Mouse (Mus musculus) ovary, postnatal 14 days (tissue): ENCODE measurements at regions not wholly inside any gene's neighbourhood (a gene's known extent, or its start where the extent isn't known, plus 50 kb on each side); places are given as distances from the start of the nearest gene placed in this dataset.

Experiments used
- DNase-seq: peaks from one replicate; pipeline ENCODE4 v3.0.0; 2022; ENCODE audit warnings: low spot score

DNA sequence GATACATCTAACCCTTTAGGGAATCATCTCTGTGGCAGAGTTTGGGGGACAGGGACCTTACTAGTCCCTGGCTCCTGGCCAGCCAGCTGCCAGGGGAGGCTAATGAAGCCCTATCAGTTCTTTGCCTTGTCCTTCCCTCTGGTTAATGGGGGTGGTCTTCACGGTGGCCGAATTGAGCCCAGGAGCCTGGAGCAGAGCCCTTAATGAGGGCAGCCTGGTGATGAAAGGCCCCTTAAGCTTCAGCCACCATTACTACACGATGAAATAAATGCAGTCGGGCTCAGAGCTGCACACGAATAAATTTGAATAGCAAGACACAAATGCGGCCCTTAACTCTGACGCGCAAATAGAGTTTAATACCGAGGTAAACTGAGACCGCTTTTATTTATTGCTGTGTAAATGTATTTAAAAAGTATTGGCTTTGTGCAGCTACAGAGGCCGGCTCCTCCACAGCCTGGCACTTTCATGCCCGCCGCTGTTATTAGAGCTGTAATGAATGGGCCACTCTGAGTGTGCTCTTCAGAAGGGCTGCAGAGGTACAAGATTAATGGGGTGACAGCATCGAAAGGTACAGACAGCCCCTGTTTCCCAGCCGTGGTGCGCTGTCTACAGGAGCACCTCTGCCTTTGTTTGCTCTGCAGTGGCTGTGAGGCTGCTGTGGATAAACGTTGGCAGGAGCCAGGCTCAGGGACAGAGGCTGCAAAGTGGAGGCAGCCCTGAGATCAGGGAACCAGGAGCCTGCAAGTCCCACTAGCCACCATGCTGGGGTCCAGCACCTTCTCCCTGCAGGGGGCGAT is 335.2 kb upstream of the Zmiz1 start:
- no peak for DNase-seq

DNA sequence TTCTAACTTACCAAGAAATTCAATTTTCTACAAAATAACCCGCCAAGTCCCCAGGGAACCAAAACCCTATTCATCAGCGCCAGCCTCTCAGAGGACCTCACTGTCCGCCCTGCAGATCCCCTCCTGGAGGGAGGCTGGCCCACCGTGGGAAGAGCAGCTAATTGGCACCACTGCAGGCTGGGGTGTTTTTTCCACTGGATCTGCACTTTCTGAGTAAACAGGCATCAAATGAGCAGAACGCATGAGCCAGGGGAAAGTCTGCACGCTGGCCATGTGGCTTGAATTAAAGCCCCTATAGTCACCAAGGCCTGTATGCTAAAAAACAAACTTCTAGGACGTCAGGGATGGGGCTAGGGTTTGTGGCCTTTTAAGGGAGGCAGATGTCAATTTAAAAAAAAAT is 332.4 kb upstream of the Zmiz1 start:
- DNase-seq = no peak

DNA sequence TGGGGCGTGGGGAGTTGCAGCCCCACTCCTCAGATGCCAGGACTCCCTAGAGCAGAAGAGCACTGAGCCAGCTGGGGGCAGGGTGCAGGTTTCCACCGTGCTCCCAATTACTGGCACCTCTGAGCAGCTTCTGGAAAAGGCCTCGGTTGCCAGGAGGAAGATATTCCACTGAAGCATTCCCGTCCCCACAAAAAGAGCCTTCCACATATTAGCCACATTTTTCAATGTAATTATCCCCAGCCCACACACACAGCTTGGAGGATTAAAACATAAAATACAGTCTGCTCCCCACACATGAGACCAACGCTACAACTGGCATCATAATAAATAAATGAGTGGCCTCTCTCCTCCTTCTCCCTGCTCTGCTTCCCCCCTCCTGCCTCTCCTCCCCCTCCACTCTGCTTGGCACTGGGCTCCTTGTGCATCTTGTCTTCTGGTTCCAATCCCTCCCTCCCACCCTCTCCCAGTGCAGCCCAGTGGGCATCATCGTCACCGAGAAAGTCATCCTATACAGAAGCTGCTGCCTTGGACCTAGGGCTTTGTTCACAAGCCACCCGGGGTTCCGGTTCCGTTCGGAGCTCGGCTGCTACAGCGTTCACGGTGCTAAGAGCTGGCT is 331.3 kb upstream of the Zmiz1 start:
- DNase-seq = no peak

DNA sequence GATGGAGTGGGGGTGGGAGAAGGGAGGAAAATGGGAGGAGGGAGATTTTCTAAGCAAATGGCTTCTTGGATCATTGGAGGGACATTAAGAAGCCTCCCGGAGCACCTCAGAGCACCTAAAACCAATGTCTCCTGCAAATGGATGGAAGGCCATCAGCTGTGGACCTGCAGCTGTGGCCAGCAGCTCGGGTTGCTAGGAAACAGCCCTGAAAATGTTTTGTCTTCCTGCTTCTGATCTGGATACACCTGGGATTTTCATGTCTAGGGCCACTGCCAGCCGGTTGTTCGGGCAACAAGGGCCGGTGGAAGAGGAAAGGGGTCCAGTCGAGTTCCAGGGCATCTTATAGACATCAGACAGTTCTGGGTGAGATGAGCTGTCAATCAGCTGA is 330.8 kb upstream of the Zmiz1 start:
- no peak for DNase-seq

DNA sequence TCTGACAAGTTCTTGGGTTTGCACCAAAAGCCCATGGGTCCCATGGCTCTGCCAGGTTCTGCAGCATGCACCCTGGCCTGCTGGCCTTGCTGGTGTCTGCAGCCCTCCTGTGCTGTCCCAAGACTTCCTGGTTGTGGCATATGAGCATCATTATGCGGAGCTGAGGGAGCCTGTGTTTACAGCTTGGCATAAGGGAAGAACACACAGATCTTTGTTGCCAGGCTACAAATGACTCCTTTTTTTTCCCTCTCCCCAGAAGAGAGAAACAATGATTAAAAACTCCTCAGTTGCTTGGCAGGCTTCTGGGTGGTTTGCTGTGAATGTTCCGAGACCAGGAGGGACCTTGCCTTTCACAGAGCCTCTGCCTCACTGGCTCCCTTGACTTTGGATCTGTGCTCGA is 323.6 kb upstream of the Zmiz1 start:
- DNase-seq = no peak

DNA sequence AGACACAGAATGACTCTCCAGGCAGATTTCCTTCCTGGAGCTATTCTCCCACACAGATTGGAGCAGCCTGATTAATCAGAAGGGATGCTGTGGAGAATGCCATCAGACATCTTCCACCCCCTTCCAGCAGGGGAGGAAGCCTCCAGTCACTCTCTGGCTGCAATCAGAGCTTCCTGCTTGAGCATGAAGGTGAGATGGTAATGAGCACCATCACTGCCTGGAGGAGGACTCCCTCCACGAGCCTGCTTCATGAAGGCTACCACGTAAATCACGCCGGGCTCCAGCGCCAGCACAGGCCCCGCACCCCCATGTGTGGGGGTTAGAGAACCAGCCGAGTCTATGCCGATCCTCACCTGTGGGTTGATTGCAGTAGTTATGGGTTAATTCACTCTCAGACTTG is 321.7 kb upstream of the Zmiz1 start:
- no peak for DNase-seq

DNA sequence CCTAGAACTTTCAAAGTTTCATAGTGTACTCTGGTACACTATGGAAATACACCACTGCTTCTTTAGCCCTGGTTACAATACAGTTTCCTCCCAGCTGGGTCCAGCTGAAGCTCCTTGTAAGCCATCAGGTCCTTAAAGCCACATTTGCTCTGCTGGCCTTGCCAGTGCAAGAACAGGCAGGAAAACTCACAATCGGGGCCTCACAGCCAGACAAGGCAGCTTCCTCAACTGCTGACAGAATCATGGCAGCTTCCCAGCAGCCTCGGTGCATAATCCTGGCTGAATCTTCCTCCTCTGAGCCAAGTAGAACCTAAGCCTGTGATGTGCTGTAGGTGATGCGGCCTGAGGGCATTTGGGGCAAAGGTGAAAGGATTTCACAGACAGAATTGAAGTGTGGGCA is 320.5 kb upstream of the Zmiz1 start:
- no peak for DNase-seq

DNA sequence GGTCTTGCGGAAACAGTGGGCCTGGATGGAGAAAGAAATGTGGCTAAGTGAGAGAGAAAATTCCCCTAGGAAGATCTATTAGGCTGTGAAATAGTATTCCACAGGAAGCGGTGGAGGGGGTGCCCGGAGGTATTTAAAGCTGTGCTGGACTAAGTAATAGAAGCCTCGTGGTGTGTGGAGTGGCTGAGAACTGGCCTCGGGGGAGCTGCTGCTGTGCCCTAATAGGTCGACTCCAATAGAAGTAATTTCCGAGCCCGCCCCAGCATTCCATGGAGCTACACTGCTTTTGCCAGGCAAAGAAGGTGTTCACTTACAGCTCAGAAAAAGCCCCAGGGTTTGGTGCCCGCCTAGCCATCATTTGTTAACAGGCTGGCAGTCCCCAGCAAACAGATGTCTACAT is 317.1 kb upstream of the Zmiz1 start:
- no peak for DNase-seq

DNA sequence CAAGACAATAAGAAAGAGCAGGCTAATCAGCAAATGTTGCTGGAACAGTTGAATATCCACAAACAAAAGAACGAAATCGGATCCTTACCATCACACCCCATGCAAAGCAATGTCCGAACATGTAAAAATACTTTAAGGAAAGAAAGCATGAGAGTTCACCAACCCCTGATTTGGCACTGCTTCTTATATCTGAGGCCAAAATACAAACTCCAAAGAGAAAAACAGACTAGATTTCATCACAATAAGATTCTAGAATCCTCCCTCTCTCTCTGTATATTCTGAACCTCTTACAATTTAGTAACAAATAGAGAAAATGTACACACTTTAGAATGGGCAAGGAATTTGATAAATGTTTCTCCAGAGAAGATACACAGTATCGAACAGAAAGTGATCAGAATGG is 315.9 kb upstream of the Zmiz1 start:
- DNase-seq = no peak

DNA sequence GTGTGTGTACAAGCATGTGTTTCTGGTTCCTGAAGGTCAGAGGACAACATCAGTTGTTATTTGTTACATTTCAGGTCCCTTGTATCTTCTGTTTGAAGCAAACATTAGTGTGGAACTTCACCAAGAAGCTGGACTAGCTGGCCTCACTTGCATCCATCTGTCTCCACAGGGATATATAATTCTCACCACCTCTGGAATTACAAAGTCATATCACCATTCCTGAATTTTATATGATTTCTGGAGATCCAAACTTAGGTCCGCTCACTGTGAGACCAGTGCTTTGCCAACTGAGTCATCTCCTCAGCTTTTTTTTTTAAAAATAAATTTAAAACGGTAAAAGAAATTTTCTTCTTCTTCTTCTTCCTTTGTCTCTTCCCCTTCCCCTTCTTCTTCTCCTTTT is 311.3 kb upstream of the Zmiz1 start:
- DNase-seq = no peak

DNA sequence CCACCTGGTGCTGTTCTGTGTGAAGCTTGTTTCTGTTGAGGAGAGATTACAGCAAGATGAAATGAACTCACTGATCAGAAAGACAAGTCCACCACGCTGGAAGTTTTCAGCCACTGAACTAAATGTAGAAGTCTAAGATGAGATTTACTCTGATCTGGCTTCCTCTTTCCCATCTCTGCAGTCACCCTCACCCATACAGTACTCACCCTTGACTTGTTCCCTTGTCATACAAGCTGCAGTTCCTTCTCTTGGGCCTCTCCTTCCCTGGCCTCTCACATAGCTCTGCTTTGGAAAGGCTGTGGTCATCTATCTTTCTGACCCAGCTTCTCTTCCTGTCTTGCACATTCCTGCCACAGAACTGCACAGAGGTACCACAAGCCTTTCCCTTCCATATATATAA is 308.0 kb upstream of the Zmiz1 start:
- no peak for DNase-seq

DNA sequence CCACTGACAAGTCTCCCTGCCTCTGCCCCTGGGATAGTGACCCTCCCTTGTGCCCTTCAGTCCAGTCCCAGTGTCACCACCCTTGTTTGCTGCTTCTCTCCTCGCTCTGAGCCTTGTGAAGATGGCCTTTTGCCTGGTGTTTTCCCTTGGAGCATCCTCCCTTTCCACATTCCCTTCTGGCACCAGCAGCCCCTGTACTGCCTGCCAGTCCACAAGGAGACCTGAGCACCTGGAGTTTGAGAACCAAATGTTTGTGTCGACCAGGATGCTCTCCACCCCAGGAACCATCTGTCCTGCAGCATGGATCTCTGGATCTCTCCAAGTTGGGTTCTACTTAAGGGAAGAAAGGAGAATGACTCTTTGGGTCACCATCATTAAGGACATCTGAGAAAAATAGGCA is 307.5 kb upstream of the Zmiz1 start:
- no peak for DNase-seq

DNA sequence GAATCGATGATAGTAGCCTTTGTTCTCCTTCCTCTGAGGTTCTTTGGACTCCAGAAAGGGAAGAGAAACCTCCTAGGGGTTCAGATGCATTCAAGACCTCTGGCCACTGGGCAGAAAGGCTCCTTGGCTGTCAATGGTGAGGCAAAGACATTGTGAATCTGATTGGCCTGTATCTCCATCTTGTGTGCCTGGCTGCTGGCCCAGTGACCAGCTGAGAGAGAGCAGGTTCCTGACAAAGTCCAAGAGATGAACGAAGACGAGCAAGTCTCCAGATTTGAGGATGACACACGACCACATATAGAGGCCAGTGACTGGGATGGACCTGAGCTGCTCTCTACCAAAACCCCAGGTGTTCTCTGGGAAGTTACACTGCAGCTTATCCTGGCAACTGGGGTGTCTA is 305.4 kb upstream of the Zmiz1 start:
- no peak for DNase-seq

DNA sequence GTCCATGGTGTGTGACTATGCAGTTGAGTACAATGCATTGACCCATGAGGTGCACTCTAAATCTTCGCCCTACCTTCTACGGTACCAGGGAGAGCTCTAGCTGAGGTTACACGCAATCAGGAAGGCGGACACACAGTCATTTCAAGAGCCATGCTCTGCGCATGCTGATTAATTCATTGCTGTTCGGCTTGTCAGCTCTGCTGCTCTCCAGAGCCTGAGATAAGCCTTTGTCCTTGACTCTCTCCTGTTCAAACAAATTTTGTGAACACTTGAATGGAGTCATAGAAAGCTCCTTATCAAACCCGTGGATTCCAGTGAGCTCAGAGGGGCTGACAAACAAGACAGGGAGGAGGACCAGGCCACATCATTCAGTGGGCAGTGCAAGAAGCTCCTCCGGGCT is 304.8 kb upstream of the Zmiz1 start:
- DNase-seq = no peak

DNA sequence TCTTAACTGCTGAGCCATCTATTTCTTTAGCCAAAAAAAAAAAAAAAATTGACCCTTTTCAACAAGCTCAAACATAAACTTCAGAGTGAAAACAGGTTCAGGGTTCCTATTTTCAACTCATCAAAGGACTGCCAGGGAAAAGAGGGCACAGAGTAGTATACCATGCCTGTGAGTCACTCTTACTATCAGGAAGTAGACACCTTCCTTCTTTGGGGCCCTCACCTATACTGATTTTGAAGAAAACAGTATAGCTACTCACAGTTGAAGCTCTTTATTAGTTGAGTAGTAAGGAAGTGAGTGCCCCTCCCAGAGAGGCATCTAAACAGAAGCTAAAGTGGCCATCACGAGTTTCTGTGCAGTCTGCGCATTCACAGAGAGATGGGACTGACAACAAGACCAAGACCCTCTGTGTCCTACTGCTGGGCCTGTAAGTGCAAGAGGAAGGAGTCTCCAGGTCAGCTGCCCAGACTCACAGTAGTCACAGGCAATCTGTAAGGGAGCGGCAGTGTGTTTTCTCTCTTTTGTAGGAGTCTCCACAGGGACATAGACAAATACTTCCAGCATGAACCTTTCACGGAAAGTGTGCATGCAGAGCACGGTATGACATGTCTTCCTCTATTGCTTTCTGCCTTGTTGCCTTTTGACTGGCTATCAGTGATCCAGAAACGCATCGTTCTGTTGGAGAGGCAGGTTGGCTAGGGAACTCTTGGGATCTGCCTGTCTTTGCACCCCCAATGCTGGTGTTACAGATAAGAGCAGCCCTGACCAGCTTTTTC is 303.8 kb upstream of the Zmiz1 start:
- no peak for DNase-seq

DNA sequence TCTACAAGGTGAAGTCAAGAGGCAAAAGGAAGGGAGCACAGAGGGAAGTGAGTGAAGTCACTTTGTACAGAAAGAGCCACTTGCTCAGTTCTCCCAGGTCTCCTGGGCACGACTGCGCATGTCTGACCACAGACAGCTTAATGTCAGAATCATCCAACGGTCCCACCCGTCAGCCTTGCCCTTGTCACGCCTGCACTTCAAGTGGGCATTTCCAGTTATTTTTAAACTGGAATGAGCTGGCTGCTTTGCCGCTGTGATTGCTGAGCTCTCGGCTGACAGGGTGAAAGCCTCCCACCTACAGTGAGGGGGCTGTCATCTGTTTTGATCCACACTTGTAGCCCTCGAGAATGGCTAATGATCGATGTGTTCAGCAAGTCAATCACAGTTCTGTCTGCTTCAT is 302.8 kb upstream of the Zmiz1 start:
- no peak for DNase-seq

DNA sequence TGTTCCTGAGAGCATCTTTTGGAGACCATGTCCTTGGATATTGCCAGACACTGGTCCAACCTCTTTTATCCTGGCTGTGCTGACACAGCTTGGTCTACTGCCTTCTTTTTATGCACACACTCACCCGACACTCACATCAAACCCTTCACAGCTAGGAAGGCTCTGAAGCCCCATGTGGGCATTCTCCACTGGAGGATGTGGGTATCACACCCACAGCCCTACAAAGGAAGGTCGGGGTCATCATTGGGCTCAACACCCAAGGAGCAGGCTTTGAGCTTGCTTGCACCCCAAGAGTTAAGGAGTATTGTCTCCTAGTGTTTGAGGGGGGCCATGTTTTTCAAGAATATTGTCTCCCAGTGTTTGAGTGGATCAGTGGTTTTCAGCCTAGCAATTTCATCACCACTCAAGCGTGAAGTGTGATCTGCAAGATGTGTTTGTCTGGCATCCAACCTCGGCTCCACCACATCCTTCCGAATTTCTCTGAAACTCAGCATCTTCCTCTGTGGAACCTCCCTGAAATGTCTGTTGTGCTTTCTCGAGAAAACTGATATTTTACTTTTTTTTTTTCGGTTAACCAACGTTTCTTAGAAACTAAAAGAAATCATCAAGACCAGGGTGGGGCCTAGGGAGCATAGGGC is 297.2 kb upstream of the Zmiz1 start:
- no peak for DNase-seq

DNA sequence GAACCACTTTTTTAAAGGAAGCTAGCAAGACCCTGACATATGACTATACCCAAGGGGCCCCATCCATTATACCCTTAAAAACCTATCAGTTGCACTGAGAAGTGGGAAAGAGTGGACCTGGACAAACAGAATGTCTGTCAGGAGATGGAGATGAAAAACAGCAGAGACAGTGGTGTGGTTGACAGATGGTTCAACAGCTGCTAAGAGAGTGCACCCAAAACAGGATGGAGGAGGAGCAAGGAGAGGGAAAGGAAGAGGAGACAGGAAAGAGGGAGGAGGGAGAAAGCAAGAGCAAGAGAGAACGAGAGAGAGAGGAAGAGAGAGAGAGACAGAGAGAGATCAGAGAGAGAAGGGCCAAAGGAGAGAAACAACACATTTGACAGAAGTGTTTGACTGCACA is 292.8 kb upstream of the Zmiz1 start:
- no peak for DNase-seq

DNA sequence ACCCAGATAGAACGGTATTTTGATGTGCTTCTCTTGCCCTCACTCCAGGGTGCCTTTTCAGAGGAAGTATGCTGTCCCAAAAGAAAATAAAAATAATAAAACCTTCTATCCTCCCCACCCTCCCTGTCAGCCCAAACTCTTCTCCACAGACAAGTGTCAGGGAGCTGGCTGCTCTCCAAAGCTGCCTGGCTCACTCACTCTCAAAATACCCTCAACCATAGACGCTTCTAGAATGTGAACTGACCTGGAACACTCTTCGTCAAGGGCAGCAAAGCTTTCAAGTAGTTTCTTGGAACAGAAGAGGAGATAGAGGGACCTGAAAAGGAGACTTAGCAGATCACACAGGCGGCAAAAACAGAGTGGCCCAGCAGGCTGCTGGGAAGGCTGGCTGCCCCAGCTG is 291.4 kb upstream of the Zmiz1 start:
- no peak for DNase-seq

DNA sequence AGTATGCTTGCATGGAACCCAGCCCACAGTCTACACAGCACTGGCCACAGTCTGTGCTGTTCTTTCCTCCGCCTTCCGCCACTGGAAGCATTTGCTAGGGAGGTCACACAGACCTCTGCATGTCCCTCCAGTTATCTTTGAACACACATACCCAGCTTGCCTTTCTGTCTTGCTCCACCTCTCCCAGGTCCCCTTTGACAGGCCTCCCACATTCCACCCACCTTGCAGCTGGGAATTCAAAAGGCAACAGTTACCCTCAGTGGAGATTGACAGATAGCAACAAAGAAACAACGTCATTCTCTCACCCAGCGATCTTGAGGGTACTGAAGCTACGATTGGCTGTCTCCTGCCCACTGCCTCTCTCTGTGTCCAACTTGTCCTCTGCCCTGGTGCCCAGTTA is 290.7 kb upstream of the Zmiz1 start:
- no peak for DNase-seq

DNA sequence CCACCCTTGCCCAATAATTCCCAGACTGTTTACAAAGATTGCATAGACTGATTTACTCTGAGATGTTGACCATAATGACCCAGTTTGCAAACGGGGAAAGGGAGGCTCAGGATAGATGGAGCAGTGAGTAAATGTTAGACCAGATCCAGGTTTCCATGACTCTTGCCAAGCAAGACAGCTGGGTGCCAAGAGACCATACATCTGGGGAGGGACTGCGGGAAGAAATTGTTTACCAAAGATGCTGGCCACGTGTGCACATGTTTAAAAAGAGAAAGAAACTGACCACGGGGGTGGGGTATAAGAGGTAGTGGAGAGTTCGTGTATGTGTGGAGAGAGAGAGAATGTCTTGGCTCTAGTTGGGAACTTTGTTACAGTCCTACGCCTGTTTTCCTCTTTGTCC is 285.7 kb upstream of the Zmiz1 start:
- DNase-seq = no peak

DNA sequence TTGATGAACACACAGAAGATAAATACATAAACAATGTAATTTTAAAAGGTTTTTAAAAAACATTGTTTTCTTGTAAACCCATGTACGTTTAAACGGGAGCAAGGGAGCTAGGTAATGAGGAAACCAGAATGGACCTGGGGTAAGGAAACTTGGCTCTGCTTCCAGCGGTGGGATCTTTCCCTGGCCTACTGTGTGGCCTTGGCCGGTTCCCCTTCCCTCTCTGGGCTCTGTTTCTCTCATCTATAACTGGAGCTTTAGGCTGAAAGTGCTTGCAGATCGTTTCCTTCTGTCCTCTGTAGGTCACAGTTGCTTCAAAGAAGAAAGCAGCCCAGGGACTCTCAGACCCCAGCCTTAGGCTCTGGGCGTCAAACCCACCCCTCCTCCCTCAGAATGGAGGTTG is 285.1 kb upstream of the Zmiz1 start:
- no peak for DNase-seq

DNA sequence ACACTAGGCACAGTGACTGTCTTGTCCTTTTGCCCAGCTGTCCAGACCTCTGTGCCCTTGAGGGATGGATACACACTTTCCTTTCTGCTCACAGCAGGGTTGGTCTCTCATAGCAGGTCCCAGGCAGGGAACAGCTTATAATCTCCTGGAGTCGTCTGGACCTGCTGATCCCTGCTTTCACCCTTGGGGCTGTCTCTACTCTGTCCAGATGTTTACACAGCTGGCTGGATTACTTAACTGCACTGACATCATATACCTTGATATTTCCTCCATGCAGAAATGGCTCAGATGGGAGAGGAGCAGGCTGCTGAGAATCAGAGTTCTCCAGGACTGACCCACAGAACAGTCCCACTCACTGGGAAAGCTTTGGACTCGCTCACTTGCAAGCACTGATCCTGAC is 284.6 kb upstream of the Zmiz1 start:
- no peak for DNase-seq
